In genomic region chr11:45883270-45883931, GRCm38 (mm10) we compare ENCODE assay signal across 13 mouse cellular contexts. TPM values are rescaled to one million over a fixed set of nuclear protein-coding genes. Genes with fewer than 3 reads are reported as not detected.
DNase-seq lines count a peak whose midpoint lies in the region; ATAC-seq and TF ChIP-seq lines count a peak whose summit lies in the region.
"Had no signal": no experiment of that assay in that cellular context is flagged by ENCODE, and none has a peak within 500 bp of the region (broad histone marks: within the 10 kb centered on the region; RNA-seq: fewer than 3 reads in every experiment).

No protein-coding gene starts in this region.

- no peak for TF ChIP-seq POLR2A in brain, embryonic 14.5 days (IDR thresholded peaks at IDR 0.05; ENCODE audit: borderline replicate concordance, extremely low read depth, insufficient read depth, insufficient read length, poor library complexity, severe bottlenecking)

- no peak overlapping the region for H3K27ac ChIP-seq in gastrocnemius, adult 2 months
- H3K27ac ChIP-seq: forebrain, embryonic 15.5 days; hindbrain, embryonic 13.5 days; liver, embryonic 14.5 days had no signal

- intact Hi-C loops in gastrocnemius, adult 2 months (cut with DNase I), result loop anchor here (10.0 kb wide), 4 partner anchors 129 to 1299 kb away; partner anchors contain the start of gene Ebf1
- intact Hi-C loops in left cerebral cortex, postnatal 10 days (cut with DNase I), result loop anchor here (5.0 to 10.0 kb wide), 5 partner anchors 89 to 1271 kb away; no protein-coding TSS in a partner anchor

- DNase-seq in gastrocnemius, adult 2 months, result peak; percentile 34
- no peak for DNase-seq in gastrocnemius, adult 8-10 months (ENCODE audit: low spot score in 2 of 2)
- DNase-seq in kidney, postnatal 4 days, result peak; percentile 48 to 55
- no peak for DNase-seq in kidney, adult 9 months
- peak; percentile 25 for DNase-seq in brain, embryonic 14.5 days (ENCODE audit: low read depth)
- DNase-seq in left cerebral cortex, postnatal 10 days (ENCODE audit: extremely low spot score in 1 of 2, low spot score in 2 of 2), result no peak
- no peak for DNase-seq in urinary bladder, postnatal 36 days (ENCODE audit: low spot score in 2 of 2)
- DNase-seq: cerebellum, adult 11 months; layer of hippocampus, postnatal 36 days had no signal

- ATAC-seq in megakaryocyte progenitor cell, adult 5-6 weeks (replicated peaks; ENCODE audit: poor library complexity), result peak; percentile 6
- ATAC-seq: forebrain, embryonic 15.5 days had no signal

- no peak for TF ChIP-seq CTCF in gastrocnemius, adult 2 months (IDR thresholded peaks at IDR 0.05)
- no peak for TF ChIP-seq CTCF in brain, embryonic 14.5 days (IDR thresholded peaks at IDR 0.05; ENCODE audit: borderline replicate concordance, extremely low read depth, insufficient read depth, insufficient read length)

- no peak overlapping the region for H3K4me3 ChIP-seq in gastrocnemius, adult 2 months
- H3K4me3 ChIP-seq: forebrain, embryonic 15.5 days; hindbrain, embryonic 13.5 days had no signal

RNA-seq across cellular contexts. Expression of gene Clint1, which starts 31.6 kb away (rescaled TPM):
- total RNA-seq in gastrocnemius, adult 2 months (2021), result 10 to 100 TPM; 40.2 to 44.9 TPM
- 10 to 100 TPM; 42.1 to 48.3 (median 46.0) TPM for total RNA-seq in gastrocnemius, adult 8-10 months (2022)
- polyA plus RNA-seq in brain, embryonic 14.5 days (2012; rRNA removed), result 53.5 and 59.4 TPM in 2 replicates
- total RNA-seq in megakaryocyte progenitor cell, adult 5-6 weeks (2015), result 130 and 133 TPM in 2 replicates
- 133 and 160 TPM in 2 replicates for total RNA-seq in megakaryocyte progenitor cell, adult 5-6 weeks (2017)
- 10 to 100 TPM; 43.8 to 44.0 TPM for total RNA-seq in left cerebral cortex, postnatal 10 days (2021)

Comparison
In these comparisons a context has a peak if more than half of its experiments do, and no peak if none do; other contexts are left out.
1. DNase-seq: peak in gastrocnemius, adult 2 months (single experiment), kidney, postnatal 4 days (2 of 2) and brain, embryonic 14.5 days (single experiment); none in gastrocnemius, adult 8-10 months (0 of 2), kidney, adult 9 months (single experiment), left cerebral cortex, postnatal 10 days (0 of 2) and urinary bladder, postnatal 36 days (0 of 2).